Mouse (Mus musculus) regulatory T cell (primary cell): ENCODE data around the gene Kazn.

ENCODE experiments used
- in situ Hi-C: fragments of 300-600 bp; cut with MboI, MseI; formaldehyde crosslinking; loops from one replicate; pipeline ENCODE4 v1.15.1; 2025; ENCODE audit warnings: high pct_unique_total_duplicates

The Kazn gene

DNA sequence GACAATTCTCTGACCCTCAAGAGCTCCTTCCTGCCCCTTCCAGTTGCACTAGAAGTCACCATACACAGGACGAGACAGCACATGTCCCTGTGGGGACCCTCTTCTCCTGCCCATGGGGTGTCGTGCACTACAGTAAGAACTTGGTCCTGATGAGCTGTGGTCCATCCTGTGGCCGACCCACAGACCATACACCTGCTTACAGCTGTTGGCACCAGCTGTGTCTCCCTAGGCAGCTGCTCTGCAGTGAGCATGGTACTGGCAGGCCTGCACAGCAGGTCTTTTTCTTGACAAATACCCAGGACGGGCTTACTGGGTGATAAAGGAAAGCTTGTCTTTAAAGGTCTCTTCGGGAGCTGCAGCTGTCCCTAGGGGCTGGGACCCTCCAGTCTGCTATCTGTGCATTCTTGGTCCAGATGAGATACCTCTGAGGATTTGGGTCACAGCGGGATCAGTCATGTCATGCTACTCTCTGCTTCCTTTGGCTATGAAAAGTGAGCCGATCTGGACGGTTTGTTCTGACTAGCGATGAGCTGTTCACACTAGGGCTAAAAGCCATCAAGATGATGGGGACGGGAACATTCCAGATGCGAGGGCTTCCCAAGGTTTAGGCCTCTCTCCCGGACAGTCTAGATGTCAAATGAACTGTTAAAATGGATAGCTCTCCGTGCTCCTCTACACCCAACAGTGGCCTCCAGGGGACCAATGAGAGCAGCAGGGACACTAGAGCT, 179.9 kb downstream of the Kazn start:
- in situ Hi-C loops, result no loop called here

DNA sequence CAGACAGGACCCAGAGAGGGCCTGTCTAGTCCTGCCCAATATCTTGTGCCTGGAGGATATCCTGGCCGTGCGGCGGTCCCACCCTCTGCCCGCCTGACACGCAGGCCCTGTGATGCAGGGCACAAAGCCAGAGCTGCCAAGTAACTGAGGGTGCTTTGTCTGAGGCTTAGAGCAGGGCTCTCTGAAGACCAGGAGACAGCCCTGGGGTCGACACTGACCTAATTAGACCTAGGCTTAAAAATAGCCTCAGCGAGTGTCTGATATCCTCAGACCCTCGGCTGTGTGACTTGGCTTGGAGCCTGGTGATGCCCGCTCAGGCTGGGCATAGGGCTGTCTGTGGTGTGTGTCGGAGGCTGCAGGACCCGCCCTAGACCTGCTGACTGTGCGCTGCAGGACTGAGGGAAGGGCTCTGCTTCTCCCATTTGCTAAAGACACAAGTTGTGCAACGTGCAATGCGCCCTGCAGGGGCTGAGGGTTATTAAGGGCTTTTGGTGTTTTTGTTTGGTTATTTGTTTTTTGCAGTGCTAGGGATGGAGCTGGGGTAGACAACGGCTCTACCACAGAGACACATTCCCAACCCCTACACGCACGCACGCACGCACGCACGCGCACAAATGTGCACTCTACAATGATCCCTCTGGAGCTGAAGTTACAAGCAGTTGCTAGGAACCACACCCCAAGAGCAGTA, 181.5 kb downstream of the Kazn start:
- in situ Hi-C loops, result no loop called here

DNA sequence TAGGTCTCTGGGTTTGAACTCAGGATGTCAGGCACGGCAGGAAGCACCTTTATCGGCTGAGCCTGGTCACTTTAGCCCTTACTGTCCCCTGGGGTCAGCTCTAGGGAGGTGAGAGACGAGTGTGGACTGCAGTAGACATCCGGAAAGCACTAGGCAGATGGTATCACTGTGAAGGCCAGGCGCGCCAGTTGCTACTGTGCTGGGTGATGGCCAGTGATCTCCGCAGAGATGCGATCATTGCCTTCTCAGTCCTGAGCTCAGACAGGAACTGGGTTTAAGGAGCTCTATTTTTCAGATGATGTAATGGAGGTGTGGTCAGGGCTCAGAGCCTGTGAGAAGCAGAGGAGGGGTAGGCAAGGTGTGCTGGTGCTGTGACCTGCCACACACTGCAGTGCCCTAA, 183.6 kb downstream of the Kazn start:
- in situ Hi-C loops, result no loop called here

DNA sequence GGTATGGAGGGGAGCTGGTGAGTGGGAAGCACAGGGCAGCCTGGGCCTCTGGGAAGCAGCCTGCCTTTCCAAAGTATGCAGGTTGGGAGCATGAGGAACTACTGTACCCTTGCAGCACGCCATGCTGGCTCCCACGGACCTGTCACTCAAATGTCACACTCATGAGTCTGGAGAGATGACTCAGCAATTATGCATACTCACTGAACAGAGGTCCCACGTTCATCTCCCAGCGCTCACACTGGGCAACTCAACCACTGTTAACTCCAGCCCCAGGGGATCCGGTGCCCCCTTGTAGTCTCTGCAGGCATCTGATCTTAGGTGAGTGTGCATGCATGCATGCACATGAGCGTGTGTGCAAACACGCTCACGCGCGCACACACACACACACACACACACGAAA, 184.6 kb downstream of the Kazn start:
- in situ Hi-C loops, result no loop called here

DNA sequence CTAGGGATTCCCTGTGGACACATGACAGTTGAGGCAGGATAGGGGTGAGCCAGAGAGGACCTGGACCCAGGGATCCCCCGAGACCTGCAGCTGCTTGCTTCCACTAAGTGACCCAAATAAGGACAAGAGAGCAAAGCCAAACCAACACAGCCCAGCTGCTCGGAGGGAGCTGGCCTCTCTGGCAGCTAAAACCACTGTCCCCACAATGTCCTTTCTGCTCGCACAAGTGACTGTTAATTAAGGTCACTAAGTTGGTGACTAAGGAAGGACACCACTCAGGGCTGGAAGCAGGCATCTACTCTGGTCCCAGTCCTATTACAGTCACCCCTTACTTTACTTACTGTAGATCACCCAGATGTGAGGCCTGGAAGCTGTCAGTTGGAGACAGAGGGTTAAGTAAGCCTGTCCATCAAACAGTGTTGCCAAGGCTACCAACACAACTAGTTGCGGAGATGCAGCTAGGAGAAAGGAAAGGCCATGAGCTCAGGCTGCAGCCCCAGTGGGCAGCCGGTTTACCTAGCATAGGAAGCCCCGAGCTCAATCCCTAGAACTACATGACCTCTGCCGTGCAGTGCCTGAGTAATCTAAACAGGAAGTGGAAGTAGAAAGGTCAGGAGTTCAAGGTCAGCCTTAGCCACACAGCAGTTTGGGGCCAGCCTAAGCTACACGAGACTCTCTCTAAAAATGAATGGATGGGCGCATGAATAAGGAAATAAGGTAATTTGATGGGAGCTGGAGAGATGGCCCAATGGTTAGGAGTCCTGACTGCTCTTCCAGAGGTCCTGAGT, 185.3 kb downstream of the Kazn start:
- in situ Hi-C loops, result no loop called here

DNA sequence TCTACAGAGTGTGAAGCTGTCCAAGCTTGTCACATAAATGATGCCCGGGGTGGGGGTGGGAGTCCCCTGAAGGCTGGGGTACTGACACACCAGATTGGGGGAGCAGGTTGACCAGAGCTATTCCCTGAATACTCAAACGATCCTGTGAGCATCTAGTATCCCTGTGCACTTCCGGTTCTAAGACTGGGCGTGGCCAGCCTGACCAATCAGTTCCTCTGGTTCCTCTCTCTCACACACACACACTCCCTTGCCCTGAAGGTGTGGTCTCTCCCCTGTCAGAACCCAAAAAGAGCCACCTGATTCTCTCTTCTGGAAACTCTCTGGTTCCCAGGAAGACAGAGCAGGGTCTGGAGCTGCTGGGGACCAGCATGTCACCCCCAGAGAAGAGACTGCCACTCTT, 185.9 kb downstream of the Kazn start:
- in situ Hi-C loops, result no loop called here

DNA sequence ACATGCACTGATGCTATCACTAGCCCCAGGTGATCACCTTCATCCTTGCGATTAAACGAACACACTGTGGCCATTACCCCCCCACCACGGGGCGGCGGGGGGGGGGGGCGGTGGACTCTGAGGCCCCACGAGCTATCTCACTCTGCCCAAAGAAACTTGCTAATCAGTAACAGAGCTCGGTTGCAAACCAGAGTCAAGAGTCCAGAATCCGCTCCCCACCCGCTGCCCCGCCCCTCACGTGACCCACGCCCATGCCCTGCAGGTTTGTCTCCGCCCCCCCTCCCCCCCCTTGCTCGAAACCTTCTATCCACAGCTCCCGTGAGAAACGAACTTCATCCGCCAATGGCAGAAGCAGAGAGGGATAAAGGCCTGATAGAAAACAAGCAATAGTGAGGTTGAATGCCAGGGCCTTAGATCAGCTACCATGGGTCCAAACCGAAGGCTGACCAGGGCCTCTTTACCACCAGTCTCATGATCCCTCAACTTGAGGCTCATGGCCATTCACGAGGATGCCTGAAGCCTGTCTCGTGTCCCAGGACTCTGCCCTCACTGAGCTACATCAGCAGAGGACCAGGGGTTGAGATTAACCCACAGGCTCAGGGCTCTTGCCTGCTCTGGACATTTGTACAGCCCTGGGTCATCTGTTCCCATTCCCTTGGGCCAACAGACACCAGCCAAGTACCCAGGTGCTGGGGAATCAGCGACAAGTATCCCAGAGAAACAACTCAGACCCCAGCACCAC, 186.6 kb downstream of the Kazn start:
- in situ Hi-C loops, result no loop called here
